Mouse (Mus musculus) limb, embryonic 15.5 days (tissue): Measurements from ENCODE around the gene Vps52. TPM values are rescaled to one million over a fixed set of nuclear protein-coding genes. Genes with fewer than 3 reads are reported as not detected.

Source experiments
- ATAC-seq: fragments of 200-750 bp; cut with Nextera tagmentation; 2 replicates; pipeline ENCODE4 v1.8.0; 2017; ENCODE audit warnings: low read depth, moderate TSS enrichment; ENCODE audit not compliant: insufficient number of reproducible peaks, low FRiP score, low TSS enrichment
- H3K27ac ChIP-seq: fragments of 300-500 bp; sonication (generic); 2 replicates; pipeline ENCODE4 v1.5.1; 2015; ENCODE audit warnings: moderate library complexity, mild to moderate bottlenecking, inconsistent platforms
- H3K27me3 ChIP-seq: fragments of 300-500 bp; sonication (generic); 2 replicates; pipeline ENCODE4 v1.6.1; 2015; ENCODE audit warnings: inconsistent platforms
- H3K36me3 ChIP-seq: fragments of 300-500 bp; sonication (generic); 2 replicates; pipeline ENCODE4 v1.6.1; 2015; ENCODE audit warnings: inconsistent platforms
- H3K4me1 ChIP-seq: fragments of 300-500 bp; sonication (generic); 2 replicates; pipeline ENCODE4 v1.6.1; 2015; ENCODE audit warnings: inconsistent platforms
- H3K4me2 ChIP-seq: fragments of 300-500 bp; sonication (generic); 2 replicates; pipeline ENCODE4 v1.6.1; 2015; ENCODE audit warnings: mild to moderate bottlenecking, inconsistent platforms
- H3K4me3 ChIP-seq: fragments of 300-500 bp; sonication (generic); 2 replicates; pipeline ENCODE4 v1.5.1; 2015; ENCODE audit warnings: mild to moderate bottlenecking, inconsistent platforms
- H3K9ac ChIP-seq: fragments of 300-500 bp; sonication (generic); 2 replicates; pipeline ENCODE4 v1.6.1; 2015; ENCODE audit warnings: inconsistent platforms
- H3K9me3 ChIP-seq: fragments of 300-500 bp; sonication (generic); 2 replicates; pipeline ENCODE4 v1.6.1; 2016; ENCODE audit warnings: inconsistent platforms
- WGBS: fragments of 180-500 bp; shearing (Covaris S2); methylation state at CpG from one replicate; pipeline ENCODE4 v1.1.7; 2015; 5-methylcytosine and 5-hydroxymethylcytosine counted together
- polyA plus RNA-seq: library from polyadenylated mRNA; unstranded; fragments of >200 nt; fragmentation: Nextera tagmentation; extraction: Ambion mirVana; gene quantifications from 2 replicates; pipeline ENCODE4 v1.2.1, GENCODE M21; 2015

The Vps52 gene
- polyA plus RNA-seq: 46.5 and 50.4 TPM in 2 replicates

DNA sequence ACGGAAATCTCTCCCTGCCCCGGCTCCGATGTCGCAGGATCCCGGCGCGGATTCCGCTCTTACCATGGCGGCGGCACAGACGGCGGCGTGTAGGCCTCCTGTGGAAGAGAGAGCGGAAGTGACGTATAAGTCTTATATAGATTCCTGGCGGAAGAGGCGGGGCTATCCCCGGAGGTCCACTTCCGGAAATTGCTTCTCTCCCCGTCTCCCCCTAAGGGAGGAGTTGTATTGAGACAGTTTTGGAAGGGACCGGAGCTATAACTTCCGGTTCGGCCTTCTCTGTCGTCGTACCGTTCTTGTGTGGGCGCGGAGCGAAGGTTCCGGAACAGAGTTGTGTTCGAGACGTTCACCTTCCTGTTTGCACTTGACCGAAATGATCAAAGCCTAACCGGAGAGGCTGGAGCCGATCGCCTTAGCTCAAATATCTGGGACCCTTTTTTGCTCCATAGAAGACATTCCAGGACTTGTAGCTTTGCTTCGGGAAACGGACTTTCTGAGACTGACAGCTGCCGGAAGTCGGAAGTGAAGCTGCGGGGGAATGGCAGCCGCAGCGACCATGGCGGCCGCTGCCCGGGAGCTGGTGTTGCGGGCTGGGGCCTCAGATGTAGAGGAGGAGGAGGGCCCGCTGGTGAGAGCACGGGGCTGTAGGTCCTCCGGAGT lies at the start of gene Vps52, which contains the start of gene Rps18:
TSS of gene Vps52 (plus strand) at position 258 of the 660 bp plus-strand sequence.
TSS of gene Rps18 (minus strand) at position 447 of the 660 bp plus-strand sequence.
- ATAC-seq: peak; percentile 83
- H3K27me3 ChIP-seq: no peaks in the 10 kb centered on the region
- peak within 1 kb of the TSS; percentile 84 for H3K4me2 ChIP-seq
- H3K9ac ChIP-seq: peak within 1 kb of the TSS; percentile 95
- peaks cover 55% of the 10 kb centered on the region for H3K4me1 ChIP-seq
- WGBS: under 1% methylated on average over 50 of the region's 50 CpGs
- H3K27ac ChIP-seq: peak within 1 kb of the TSS; percentile 94
- peaks cover 59% of the 10 kb centered on the region for H3K36me3 ChIP-seq
- no peaks in the 10 kb centered on the region for H3K9me3 ChIP-seq
- peak within 1 kb of the TSS; percentile 82 for H3K4me3 ChIP-seq

DNA sequence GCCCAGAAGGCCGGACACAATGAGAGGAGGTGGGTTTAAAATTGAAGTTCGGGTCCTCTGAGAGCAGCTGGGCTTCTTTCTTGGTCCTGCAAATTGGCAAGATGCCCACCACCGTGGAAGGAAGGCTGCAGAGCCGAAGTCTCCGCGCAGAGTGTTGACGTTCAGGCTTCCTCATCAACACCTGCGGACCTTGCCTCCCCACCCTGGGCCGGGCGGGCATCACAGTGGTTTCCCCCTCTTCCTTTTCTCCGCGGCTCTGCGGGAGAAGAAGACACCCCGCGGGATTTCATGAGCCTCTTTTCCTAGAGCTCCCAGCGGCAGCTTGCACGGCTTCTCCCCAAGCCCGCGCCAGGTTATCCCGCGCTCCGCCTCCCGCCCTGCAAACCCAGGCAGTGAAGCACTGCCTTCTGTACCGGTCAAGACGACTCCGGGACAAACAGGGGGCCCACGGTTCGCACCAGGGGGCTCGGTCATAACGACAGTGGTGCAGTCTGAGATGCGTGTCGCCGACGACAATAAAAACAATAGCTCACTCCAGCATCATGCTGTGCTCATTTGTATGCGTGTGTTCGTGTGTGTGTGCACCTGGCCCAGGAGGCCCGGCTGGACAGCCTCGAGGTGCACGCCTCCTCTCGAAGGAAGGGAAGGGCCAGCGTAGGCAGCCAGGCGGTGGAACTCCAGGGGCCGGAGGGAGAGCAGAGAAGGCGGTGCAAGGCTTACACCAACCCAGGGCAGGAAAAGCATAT lies 47.1 kb upstream of the Vps52 start:
- under 1% methylated on average over 43 of the region's 44 CpGs for WGBS
- peak overlapping the region; percentile 96 for H3K4me2 ChIP-seq
- H3K9ac ChIP-seq: peak overlapping the region; percentile 49
- no peaks in the 10 kb centered on the region for H3K9me3 ChIP-seq
- peaks cover 34% of the 10 kb centered on the region for H3K4me1 ChIP-seq
- peak overlapping the region; percentile 87 for H3K27ac ChIP-seq
- peaks cover 22% of the 10 kb centered on the region for H3K36me3 ChIP-seq
- peak overlapping the region; percentile 93 for H3K4me3 ChIP-seq
- no peaks in the 10 kb centered on the region for H3K27me3 ChIP-seq
- peak; percentile 51 for ATAC-seq

DNA sequence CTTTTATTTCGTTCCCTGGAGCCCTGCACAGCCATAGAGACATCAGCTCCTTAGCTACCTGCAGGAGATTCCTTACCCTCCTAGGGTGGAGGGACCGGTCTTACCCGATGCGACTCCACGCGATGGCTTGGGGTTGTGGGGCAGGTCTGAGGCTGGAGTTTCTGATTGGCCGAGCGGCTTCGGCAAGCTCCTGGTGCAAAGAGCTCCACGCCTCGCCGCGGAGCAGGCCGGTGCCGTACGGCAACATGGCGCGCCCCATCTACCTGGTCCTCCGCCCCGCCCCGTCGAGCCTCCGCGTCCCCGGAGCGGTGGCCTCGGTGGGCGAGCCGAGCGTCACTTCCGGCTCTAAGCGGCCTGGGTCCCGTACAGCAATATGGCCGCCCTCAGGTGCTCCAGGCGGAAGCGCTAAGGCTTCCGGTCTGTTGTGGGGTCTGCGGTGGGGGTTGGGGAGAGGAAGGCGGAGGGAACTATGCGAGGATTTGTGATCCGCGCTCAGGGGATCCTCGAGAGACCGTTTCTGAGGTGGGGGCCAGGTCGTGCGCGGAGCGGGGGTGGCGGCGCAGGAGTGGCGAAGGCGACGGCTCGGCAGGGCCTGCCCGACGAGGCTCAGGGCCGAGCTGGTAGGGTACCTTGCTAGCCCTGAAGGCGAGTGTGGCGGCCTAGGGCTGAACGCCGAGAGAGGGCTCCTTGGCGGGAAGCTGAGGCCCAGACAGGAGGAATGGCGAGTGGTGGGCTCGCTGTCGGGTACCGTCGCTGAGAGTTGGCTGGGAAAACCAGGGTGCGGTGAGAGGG lies 46.3 kb upstream of the Vps52 start, which contains the start of gene Daxx:
TSS of gene Daxx (plus strand) at position 338 of the 792 bp plus-strand sequence.
- H3K4me3 ChIP-seq: peak within 1 kb of the TSS; percentile 93
- H3K27ac ChIP-seq: peak within 1 kb of the TSS; percentile 94
- H3K36me3 ChIP-seq: peaks cover 29% of the 10 kb centered on the region
- peaks cover 39% of the 10 kb centered on the region for H3K4me1 ChIP-seq
- no peaks in the 10 kb centered on the region for H3K27me3 ChIP-seq
- no peaks in the 10 kb centered on the region for H3K9me3 ChIP-seq
- peak within 1 kb of the TSS; percentile 96 for H3K4me2 ChIP-seq
- WGBS: under 1% methylated on average over 68 of the region's 68 CpGs
- peak within 1 kb of the TSS; percentile 83 for H3K9ac ChIP-seq
- peak; percentile 97 for ATAC-seq

DNA sequence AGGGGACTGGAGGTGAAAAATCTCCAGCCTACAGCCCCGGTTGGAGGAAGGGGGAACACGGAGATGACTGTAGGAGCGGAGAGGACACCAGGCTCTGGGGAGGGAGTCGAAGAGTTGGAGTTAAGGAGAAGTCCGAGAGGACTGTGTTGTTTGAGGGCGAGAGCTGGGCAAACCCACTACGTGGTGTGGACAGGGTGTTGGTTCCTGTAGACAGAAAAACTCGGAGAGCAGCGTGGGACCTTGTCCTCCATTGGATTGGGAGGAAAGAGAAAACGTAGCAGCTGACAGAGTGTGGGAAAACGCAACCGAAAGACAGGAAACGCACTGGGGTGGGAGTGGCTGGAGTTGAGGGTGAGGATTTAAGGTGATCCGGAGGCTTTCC lies 45.8 kb upstream of the Vps52 start:
- Histone ChIP-seq H3K36me3 (peaks cover 34% of the 10 kb centered on the region), H3K27ac (peak overlapping the region; percentile 94), H3K4me2 (peak overlapping the region; percentile 96), H3K9me3 (no peaks in the 10 kb centered on the region), H3K9ac (peak overlapping the region; percentile 83), H3K4me1 (peaks cover 40% of the 10 kb centered on the region), H3K27me3 (no peaks in the 10 kb centered on the region), H3K4me3 (peak overlapping the region; percentile 93)
- no peak for ATAC-seq
- WGBS: under 1% methylated on average over 14 of the region's 14 CpGs

DNA sequence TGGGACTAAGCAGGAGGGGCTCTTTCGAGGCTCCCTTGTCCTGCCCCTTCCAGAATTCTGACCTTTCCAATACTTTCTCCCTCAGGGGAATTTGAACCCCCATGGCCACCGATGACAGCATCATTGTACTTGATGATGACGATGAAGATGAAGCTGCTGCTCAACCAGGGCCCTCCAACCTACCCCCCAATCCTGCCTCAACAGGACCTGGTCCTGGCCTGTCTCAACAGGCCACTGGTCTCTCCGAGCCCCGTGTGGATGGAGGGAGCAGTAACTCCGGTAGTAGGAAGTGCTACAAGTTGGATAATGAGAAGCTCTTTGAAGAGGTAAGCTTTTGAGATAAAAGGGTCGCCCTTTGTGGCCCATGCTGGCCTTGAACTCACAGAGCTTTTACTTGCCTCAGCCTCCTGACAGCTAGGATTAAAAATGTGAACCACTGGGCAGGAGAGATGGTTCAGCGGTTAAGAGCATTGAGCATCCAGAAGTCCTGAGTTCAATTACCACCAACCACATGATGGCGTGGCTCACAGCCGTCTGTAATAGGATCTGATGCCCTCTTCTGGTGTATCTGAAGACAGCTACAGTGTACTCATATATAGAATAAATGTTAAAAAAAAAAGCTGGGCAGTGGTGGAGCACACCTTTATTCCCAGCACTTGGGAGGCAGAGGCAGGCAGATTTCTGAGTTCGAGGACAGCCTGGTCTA lies 45.1 kb upstream of the Vps52 start:
- H3K4me1 ChIP-seq: peaks cover 47% of the 10 kb centered on the region
- H3K36me3 ChIP-seq: peaks cover 38% of the 10 kb centered on the region
- H3K9me3 ChIP-seq: no peaks in the 10 kb centered on the region
- WGBS: 42% methylated on average over 11 of the region's 11 CpGs
- H3K27ac ChIP-seq: peak overlapping the region; percentile 94
- H3K4me3 ChIP-seq: peak overlapping the region; percentile 93
- H3K4me2 ChIP-seq: peak overlapping the region; percentile 96
- peak overlapping the region; percentile 83; the same call in 1 of the 2 replicates for H3K9ac ChIP-seq
- no peak for ATAC-seq
- H3K27me3 ChIP-seq: no peaks in the 10 kb centered on the region

DNA sequence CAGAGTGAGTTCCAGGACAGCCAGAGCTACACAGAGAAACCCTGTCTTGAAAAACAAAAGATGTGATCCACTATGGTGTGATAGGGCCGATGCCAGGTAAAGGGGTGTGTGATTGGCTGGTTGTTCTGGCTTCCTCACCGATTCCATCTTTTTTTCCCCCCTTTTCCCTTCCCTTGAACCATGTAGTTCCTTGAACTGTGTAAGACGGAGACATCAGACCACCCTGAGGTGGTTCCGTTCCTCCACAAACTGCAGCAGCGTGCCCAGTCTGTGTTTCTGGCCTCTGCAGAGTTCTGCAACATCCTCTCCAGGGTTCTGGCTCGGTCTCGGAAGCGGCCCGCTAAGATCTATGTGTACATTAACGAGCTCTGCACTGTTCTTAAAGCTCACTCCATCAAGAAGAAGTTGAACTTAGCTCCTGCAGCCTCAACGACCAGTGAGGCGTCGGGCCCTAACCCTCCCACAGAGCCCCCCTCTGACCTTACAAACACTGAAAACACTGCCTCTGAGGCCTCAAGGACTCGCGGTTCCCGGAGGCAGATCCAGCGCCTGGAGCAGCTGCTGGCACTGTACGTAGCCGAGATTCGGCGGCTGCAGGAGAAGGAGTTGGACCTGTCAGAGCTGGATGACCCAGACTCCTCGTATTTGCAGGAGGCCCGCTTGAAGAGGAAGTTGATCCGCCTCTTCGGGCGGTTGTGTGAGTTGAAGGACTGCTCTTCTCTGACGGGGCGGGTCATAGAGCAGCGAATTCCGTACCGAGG lies 44.4 kb upstream of the Vps52 start:
- Histone ChIP-seq H3K27ac (no peak overlapping the region), H3K4me1 (peaks cover 49% of the 10 kb centered on the region), H3K27me3 (no peaks in the 10 kb centered on the region), H3K36me3 (peaks cover 38% of the 10 kb centered on the region), H3K4me2 (no peak overlapping the region), H3K9me3 (no peaks in the 10 kb centered on the region), H3K9ac (no peak overlapping the region), H3K4me3 (no peak overlapping the region)
- ATAC-seq: no peak
- 93% methylated on average over 31 of the region's 31 CpGs for WGBS

DNA sequence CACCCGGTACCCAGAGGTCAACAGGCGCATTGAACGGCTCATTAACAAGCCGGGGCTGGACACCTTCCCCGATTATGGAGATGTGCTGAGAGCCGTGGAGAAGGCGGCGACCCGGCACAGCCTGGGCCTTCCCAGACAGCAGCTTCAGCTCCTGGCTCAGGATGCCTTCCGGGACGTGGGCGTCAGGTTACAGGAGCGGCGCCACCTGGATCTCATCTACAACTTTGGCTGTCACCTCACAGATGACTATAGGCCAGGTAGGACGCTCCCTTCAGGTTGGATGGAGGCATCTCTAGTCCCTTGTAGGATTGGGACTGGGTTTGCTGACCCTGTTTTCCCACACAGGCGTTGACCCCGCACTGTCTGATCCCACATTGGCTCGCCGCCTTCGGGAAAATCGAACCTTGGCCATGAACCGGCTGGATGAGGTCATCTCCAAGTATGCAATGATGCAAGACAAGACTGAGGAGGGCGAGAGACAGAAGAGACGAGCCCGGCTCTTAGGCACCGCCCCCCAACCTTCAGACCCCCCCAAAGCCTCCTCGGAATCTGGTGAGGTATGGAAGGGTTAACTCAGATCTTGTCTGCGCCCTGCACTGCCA lies 43.7 kb upstream of the Vps52 start:
- Histone ChIP-seq H3K4me2 (no peak overlapping the region), H3K27me3 (no peaks in the 10 kb centered on the region), H3K27ac (no peak overlapping the region), H3K36me3 (peaks cover 38% of the 10 kb centered on the region), H3K4me1 (peaks cover 55% of the 10 kb centered on the region), H3K9ac (no peak overlapping the region), H3K4me3 (no peak overlapping the region), H3K9me3 (no peaks in the 10 kb centered on the region)
- ATAC-seq: no peak
- WGBS: 86% methylated on average over 28 of the region's 28 CpGs

DNA sequence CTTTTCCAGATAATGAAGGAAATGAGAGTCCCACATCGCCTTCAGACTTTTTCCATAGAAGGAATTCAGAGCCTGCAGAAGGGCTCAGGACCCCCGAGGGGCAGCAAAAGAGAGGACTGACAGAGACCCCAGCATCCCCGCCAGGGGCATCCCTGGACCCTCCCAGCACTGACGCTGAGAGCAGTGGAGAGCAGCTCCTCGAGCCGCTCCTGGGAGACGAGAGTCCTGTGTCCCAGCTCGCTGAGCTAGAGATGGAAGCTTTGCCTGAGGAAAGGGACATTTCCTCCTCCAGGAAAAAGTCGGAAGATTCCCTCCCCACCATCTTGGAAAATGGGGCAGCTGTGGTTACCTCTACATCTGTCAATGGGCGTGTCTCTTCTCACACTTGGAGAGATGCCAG lies 42.3 kb upstream of the Vps52 start:
- Histone ChIP-seq H3K4me3 (no peak overlapping the region), H3K27me3 (no peaks in the 10 kb centered on the region)
- no peak for ATAC-seq

DNA sequence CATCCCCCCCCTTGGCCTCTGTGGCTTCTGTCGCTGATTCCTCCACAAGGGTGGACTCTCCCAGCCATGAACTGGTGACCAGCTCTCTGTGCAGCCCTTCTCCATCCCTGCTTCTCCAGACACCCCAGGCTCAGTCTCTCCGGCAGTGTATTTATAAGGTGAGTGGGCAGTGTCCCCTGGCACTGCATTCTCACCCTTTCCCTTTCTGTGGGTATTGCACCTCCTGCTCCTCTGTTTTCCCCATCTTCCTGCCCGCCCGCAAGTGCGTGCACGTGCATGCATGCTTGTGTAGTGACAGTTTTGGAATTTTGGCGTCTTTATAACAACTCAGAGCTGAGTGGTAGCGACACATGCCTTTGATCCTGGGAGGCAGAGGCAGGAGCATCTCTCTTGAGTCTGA lies 41.7 kb upstream of the Vps52 start:
- Histone ChIP-seq H3K9ac (peak overlapping the region; percentile 14; the same call in 1 of the 2 replicates), H3K4me1 (peaks cover 64% of the 10 kb centered on the region), H3K27me3 (no peaks in the 10 kb centered on the region), H3K4me3 (no peak overlapping the region), H3K4me2 (no peak overlapping the region), H3K9me3 (no peaks in the 10 kb centered on the region), H3K36me3 (peaks cover 48% of the 10 kb centered on the region), H3K27ac (no peak overlapping the region)
- no peak for ATAC-seq
- WGBS: 90% methylated on average over 8 of the region's 8 CpGs

More for the DNA sequence above, 42.3 kb upstream of the Vps52 start:
- Histone ChIP-seq H3K4me1 (peaks cover 62% of the 10 kb centered on the region), H3K9ac (no peak overlapping the region), H3K36me3 (peaks cover 48% of the 10 kb centered on the region), H3K4me2 (no peak overlapping the region), H3K9me3 (no peaks in the 10 kb centered on the region), H3K27ac (no peak overlapping the region)
- whole genome bisulfite sequencing: 88% methylated on average over 10 of the region's 10 CpGs

DNA sequence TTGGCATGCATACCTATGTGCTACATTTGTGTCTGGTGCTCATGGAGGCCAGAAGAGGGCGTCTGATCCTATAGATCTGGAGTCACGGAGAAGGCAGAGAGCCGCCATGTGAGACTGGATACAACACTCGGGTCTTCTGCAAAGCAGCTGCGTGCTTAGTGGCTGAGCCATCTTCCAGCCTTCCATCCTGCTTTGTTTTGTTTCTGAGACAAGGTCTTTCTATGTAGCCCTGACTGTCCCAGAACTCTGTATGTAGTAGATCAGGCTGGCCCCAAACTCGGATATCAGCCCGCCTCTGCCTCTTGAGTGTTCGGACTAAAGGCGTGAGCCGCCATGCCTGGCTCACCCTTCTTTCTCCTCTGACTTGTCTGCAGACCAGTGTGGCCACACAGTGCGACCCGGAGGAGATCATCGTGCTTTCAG lies 40.6 kb upstream of the Vps52 start:
- peak overlapping the region; percentile 67; the same call in 1 of the 2 replicates for H3K4me2 ChIP-seq
- ATAC-seq: no peak
- H3K9ac ChIP-seq: no peak overlapping the region
- no peaks in the 10 kb centered on the region for H3K9me3 ChIP-seq
- peaks cover 72% of the 10 kb centered on the region for H3K4me1 ChIP-seq
- 0 out of 2 replicates have a peak overlapping the region, but pooled peaks have one; percentile 53 for H3K4me3 ChIP-seq
- H3K27me3 ChIP-seq: no peaks in the 10 kb centered on the region
- peak overlapping the region; percentile 88; the same call in 1 of the 2 replicates for H3K27ac ChIP-seq
- WGBS: 71% methylated on average over 13 of the region's 13 CpGs
- peaks cover 48% of the 10 kb centered on the region for H3K36me3 ChIP-seq
